Mouse (Mus musculus): ENCODE data around the gene Vps39.

DNA sequence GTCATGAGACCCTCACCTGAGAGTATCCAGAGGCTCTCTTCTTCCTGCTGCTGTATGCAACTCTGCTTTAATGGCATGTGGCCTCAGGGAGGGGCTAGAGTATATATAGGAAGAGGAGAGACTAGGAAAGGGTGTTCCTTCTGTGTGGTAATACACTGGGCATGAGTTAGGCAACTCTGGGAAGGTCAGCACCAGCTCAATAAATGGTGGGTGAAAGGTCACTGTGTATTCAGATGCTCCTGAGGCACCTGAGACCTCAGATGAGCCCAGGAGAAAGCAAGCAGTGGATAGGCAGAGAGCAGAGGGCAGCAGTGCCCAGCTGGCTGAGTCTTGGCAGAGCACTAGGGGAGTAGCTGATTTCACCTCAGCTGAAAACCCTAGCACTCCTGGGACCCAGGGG lies 68.2 kb downstream of the Vps39 start:
- no peak for TF ChIP-seq CTCF (conservative IDR thresholded peaks at IDR 0.05 in 1 of 2, IDR thresholded peaks at IDR 0.05 in 1 of 2; ENCODE audit: low read depth in 2 of 2, low read length in 2 of 2)
- TF ChIP-seq ZC3H11A (IDR thresholded peaks at IDR 0.05; ENCODE audit: low read depth, low read length), result no peak
- no peak for TF ChIP-seq SMC3 (IDR thresholded peaks at IDR 0.05; ENCODE audit: low read depth, low read length)
- no peak for TF ChIP-seq TBP (conservative IDR thresholded peaks at IDR 0.05; ENCODE audit: low read depth, low read length)
- TF ChIP-seq ETS1 (conservative IDR thresholded peaks at IDR 0.05; ENCODE audit: low read depth, low read length), result no peak
- TF ChIP-seq E2F4 (IDR thresholded peaks at IDR 0.05; ENCODE audit: insufficient replicate concordance, low read depth, low read length), result no peak
- TF ChIP-seq BHLHE40 (IDR thresholded peaks at IDR 0.05; ENCODE audit: low read depth, low read length), result no peak
- no peak for TF ChIP-seq POLR2A (IDR thresholded peaks at IDR 0.05; ENCODE audit: low read depth, low read length)
- TF ChIP-seq JUN (IDR thresholded peaks at IDR 0.05; ENCODE audit: insufficient read depth, low read depth, low read length), result no peak

Measured in CH12.LX (cell line).